Mouse (Mus musculus) cerebellum, postnatal 25 days (tissue): ENCODE measurements around the gene Coa4.

Source experiments
- DNase-seq, 2 experiments: peaks; one replicate each; pipeline ENCODE4 v3.0.0; 2021; ENCODE audit warnings: mixed read lengths in 2 of 2

Gene Coa4

DNA sequence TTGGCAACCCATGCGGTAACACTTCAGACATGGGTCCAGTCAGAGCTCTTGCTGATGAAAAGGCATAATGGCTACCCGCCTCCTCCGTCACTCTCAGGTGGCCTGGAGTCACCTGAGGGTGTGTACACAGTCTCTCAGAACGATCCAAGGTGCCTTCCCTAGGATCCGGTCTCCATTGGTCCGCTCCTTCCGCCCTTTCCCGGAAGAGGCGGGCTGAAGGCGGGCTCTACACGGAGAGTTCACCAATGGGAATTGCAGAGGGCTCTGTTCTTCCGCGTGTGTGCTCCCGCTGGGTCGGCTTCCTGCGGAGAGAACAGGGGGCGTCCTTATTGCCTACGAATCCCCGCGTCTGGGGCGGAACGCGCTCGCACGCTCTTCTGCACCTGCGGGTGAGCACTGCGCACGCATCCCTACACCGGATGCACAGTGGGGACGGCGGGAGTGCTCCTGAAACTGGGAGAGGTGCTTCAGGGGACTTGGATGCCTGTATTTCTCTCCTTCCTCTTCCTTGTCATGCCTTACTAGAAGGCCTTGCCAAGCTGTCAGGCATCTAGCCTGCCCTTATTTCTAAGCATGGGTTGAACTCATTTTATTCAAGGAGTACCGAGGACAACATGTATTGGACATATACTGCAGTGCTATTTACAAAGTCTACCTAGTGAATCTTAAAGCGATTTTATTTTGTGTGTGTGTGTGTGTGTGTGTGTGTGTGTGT lies at the start of gene Coa4:
TSS of gene Coa4 (plus strand) at position 268 of the 715 bp plus-strand sequence.
- DNase-seq: peak; percentile 92 to 93

DNA sequence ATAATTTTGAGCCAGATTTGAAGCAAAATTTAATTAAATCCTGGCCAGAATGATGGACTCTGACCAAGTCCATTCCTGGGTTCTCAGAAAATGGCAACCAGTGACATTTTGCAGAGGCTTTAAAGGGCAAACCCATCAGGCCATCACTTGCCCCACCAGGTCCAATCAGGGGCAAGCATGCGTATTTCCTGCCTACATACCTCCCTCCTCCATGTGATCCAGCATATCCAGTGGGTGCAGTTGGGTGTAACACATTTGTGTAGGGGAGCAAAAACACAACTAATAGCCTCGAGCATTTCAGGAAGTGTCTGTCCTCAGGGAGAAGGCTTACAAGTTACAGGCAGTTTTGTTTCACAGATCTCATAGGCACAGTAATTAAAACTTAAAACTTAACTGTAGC lies 49.6 kb upstream of the Coa4 start:
- no peak for DNase-seq

DNA sequence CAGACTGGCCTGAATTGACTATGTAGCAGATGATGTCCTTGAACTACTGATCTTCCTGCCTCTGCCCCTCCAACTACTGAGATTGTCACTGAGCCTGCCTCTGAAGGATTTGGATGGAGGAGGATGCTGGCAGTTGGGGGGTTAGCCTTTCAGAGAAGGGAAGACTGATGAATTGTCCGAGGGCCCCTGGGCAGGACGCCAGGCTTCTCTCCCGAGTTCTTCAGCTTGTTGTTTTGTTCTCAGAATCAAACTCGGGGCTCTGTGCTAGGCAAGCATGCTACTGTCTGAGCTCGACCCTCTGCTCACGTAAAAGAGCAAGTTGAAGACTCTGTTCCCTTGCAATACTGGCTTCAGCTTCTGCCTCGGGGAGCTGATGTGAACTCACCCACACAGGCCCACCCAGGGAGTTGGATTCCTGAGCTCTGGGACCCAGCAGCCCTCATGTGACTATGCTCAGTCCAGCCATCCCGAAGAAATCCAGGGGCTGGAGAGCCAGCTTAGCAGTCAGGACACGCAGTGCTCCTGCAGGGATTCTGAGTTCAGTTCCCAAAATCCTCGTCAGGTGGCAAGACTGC lies 48.3 kb upstream of the Coa4 start:
- DNase-seq: no peak

DNA sequence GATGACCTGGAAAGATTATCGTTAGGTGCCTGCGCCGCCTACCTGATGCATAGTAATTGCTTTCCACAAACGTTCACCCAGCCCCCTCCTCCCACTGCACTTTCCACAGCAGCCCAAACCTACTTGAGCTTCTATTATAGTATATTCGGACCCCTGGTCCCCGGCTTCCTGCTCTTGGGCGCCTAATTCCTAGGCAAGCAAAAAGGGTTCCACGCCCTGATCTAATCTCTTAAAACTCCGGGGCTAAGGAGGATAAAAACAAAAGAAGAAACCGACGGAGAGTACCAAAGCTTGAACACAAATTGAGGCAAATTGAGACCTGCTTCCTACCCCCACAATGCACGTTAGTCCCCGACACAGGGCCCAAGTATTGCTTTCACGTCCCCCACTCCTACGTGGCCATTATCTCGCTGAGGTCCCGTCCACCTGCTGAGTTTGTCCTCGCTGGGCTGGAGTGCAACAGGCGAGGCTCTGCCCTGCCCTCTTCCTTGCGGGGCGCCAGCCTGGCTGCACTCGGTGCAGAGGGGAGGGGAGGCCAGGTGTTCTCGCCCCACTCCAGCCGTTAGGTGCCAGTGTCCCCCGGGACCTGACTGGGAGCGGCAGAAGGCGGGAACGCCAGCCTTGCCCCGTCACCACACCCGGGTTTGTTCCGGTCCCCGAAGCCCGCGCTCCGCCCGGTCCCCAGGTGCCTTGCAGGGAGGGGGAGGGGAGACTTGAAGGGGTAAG lies 44.3 kb upstream of the Coa4 start:
- peak in 1 of 2 experiments; percentile 23 for DNase-seq

DNA sequence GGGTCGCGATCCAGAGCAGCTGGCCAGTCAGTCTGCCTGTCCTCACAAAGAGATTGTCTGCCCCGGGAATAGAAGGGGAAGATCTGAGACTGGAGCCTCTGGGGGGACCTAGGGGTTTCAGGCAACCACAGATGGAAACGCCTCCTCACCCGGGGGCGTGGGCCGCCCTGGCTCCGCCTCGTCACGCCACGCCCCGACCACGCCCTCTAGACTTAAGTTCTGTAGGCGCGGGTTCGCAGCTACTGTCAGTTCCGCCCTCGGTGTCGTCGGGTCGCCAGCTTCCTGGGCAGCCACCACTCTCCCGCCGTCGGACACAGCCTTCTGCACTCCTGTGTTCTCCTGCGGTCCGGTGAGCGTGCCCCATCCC lies 43.8 kb upstream of the Coa4 start, which contains the start of gene Ucp2:
TSS of gene Ucp2 (plus strand) at position 221 of the 367 bp plus-strand sequence.
- DNase-seq: peak; percentile 31 to 50

DNA sequence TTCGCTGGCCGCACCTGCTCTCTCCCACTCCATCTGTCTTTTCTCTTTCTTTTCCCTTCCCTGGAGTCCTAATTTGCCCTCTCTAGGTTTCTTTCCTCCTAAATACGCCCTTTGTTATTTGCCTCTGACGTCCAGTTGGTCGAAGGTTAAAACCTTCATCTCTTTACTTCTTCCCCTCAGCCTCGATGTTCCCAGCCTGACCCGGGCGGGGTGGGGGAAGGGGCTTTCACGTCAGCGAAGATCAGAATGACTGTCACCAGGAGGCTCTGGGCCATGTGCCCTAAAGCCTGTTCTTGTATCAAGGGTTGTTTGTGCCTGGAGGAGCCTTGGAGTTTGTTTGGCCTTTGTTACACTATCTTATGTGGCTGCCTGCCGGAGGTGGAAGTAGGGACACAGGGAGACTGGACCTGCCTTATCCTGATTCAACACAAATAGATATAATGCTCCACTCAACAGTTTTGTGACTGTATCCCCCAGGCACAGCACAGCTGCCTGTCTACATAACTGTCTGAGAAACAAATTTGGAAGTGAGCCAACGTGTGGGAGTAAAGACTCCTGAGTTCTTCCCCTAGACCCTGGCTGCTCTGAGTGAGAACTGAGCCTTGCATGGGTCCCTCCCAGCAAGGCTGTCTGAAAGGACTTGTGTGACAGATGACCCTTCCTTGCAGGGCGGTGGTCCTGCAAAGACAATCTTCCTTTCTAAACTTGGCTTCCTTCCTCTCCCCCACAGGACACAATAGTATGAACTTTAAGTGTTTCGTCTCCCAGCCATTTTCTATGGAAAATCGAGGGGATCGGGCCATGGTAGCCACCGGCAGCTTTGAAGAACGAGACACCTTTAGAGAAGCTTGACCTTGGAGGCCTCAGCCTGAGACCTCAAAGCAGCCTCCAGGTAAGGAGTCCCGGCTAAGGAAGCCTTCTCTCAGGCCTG lies 43.1 kb upstream of the Coa4 start:
- no peak for DNase-seq

DNA sequence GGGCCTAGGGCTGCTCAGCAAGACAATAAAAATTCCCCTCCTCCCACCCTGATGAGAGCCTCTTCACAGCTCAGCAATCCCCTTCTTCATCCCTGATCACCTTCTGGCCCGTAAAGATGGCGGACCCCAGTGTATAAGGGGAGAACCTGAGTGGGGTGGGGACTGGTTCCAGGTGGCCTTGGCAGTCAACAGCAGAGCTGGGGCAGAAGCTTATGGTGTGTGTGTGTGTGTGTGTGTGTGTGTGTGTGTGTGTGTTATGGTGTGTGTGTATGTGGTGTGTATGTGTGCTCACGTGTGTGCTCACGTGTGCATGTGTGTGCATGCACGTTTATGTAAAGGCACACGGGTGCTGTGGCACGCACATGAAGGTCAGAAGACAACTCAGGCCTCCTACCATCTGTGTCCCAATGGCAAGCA lies 42.4 kb upstream of the Coa4 start:
- no peak for DNase-seq

DNA sequence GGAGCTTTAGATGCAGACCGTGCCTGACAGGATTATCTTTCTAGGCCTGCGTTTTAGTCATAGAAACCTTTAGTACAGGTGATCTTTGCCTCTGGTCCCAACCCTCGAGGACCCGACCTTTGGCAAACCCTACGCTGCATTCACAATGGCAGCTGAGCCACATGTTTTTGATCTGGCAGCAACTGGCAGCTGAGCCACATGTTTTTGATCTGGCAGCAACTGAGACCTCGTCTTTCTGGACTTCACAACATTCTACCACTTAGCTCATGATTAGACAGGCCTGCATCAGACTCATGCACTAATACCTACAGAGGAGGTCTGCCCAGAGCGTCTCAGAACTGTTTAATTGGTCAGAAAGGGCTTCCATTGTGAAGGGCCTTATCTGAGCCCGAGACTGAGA lies 41.8 kb upstream of the Coa4 start:
- no peak for DNase-seq

DNA sequence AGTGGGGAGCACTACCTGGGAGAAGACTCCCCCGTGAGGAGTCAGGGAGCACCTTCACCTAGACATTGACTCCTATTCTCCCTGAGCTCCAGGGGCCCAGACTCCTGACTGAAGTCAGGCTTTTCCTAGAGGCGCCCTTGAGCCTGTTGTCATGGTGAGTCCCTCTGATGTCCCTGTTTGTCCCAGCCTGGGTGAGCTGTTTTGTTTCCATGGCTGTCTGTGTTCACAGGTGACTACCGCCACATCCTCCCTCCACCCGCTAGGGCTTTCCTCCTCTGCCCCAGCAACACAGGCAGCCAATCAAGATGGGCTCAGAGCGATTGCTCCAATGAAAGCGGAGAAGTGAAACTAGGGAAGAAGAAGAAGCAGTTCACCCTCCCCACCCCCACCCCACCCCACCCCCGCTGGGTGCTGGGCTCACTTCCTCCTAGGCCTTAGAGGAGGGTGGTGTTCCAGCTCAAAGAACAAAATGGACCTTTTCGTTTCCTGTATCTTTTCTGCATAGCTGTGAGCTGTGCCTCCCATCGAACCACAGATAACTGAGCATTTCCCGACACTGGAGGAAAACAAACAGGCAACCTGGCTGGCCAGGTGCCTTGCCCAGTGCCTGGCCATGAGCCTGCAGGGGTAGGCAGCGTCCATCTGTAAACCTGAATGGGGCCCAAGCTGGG lies 41.2 kb upstream of the Coa4 start:
- DNase-seq: peak; percentile 34 to 39

DNA sequence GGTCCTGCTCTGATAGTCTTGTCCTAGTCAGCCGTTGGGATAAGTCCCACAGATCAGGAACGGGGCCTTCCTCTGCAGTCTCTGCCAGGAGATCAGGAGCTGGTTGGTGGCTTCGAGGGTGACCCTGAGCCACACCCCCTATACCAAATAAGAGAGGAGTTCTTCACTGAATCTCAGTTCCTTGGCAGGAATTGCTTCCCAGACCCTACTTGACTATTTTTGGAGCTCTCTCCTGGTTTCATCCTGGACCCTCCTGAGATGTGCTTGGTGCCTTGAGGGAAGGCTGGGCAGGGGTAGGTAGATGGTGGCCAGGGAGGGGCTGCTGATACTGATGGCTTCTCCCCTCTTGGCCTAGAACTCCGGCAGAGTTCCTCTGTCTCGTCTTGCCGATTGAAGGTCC lies 40.5 kb upstream of the Coa4 start:
- no peak for DNase-seq

DNA sequence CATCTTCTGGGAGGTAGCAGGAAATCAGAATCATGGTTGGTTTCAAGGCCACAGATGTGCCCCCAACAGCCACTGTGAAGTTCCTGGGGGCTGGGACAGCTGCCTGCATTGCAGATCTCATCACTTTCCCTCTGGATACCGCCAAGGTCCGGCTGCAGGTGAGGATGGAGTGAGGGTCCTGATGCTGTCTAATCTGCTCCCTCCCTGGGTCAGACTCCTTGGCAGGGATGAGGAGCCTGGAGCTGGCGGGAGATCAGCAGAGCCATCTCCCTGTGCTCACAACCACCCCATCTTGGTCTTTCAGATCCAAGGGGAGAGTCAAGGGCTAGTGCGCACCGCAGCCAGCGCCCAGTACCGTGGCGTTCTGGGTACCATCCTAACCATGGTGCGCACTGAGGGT lies 40.1 kb upstream of the Coa4 start:
- DNase-seq: no peak

DNA sequence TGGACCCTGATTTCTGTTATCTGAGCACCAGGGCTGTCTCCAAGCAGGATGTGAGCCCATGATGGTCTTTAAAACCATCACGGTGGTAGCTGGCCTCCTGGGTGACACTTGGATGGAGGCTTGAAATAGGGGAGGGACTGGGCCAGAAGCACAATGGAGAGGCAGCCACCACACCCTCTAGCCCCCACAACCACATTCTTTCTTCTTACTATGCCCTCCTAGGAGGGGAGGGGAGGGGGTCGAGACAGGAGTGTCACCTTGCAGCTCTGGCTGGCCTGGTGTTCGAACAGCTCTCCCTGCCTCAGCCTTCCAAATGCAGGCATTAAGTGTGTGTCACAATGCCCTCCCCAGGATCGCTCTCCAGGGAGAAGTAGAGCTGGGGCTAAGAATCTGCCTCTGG lies 39.5 kb upstream of the Coa4 start:
- no peak for DNase-seq

DNA sequence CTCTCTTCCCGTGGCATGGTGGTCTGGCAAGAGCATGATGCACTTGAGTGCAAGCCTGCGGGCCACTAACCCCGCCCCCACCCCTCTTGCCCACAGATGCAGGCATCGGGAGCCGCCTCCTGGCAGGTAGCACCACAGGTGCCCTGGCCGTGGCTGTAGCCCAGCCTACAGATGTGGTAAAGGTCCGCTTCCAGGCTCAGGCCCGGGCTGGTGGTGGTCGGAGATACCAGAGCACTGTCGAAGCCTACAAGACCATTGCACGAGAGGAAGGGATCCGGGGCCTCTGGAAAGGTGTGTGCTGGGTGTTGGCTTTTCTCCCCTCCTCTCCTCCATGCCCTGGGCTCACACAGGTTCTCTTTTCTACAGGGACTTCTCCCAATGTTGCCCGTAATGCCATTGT lies 38.9 kb upstream of the Coa4 start:
- DNase-seq: no peak

DNA sequence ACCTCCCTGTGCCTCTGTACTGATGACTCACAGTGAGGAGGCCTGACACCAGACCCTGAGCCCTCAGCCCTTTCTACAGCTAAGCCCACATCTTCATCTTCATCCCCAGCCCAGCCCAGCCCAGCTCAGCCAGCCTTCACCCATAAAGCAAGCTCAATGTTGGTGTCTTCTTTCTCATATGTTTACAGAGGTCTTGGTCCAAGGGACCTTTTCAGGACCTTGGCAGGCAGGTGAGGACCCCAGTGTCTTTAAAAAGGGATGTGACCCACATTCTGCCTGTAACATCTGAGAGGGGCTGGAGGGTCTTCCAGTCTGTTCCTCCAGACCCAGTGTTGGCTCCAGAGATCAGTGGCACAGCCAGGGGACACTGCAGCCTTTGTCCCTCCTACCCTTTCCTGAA lies 37.4 kb upstream of the Coa4 start:
- DNase-seq: no peak

DNA sequence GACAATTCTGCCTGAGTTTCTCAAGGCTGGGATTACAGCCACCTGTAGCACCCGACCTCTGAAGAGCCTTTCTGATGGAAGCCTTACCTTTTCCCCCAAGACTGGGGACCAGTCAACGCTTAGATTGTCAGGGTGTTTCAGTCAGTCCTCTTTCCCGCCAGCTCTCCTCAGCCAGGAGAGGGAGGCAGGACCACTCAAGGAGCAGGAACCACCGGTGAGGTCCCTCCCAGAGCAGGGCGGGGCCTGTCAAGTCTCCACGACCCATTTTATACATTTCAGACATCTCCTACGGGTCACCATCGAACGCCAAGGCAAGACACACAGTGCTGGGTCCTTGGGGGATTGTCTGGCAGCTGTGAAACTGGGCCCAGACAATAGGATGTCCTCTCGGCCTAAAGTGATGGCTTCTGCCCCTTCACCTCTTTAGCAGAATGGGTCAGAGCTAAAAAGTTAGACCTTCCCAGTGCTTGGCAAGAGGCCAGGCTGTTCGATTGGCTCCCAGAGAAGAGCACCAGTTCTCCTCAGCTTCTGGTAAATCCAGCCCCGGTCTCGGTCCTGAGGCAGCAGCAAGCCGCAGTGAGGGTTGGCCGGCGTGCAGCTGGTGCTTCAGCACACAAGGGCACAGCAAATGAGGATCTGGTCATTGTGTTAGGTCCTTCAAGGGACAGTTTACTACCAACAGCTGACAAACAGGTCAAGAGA lies 36.4 kb upstream of the Coa4 start:
- DNase-seq: peak in 1 of 2 experiments; percentile 25

DNA sequence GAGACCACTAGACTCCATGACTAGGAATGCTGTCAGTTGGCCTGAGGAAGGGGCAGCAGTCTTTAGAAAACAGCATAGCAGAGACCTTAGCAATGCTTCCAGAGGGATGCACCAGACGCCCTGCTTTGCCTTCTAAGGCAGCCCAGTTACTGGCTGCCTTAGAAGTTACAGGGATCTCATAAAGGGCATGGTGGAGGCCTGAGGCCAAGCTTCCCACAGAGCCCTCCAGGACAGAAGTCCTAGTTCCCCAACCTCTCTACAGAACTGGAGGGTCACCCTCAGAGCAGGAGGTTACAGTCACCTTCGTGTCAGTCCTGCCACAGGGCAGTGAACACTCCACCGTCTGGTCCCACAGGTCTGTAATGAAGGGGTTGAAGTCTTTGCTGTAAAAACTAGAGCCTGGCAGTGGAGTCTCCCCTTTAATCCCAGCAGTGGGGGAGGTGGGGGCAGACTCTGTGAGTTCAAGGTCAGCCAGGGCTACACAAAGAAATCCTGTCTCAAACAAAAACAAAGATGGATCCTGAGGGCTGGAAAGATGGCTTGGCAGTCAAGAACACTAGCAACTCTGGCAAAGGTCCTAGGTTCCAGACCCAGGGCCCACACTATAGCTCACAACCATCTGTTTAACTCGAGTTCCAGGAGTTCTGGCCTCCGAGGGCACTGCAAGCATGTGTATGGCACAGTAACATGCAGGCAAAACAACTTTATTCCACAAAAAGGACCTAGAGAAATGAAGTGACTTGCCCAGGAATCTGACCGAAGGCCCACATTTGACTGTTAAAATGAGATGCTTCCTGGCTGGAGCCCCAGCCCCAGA lies 35.6 kb upstream of the Coa4 start:
- no peak for DNase-seq

DNA sequence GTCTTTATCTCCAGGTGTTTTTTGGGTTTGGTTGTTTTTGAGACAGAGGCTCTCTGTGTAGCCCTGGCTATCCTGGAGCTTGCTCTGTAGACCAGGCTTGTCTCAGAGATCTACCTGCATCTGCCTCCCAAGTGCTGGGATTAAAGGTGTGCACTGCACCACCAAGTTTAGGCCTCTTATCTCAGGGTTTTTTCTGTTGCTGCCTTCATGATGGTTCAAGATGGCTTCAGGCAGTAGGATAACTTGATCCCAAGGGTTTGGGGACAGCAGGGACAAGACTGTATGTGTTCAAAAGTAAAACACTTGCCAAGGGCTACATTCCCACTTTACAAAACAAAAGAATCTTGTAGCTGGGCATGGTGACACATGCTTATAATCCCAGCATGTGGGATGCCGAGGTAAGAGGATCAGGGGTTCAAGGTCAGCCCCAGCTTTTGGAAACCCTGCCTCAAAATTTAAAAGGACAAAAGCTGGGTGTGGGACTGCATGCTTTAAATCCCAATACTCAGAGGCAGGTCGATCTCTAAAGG lies 35.0 kb upstream of the Coa4 start:
- DNase-seq: no peak

DNA sequence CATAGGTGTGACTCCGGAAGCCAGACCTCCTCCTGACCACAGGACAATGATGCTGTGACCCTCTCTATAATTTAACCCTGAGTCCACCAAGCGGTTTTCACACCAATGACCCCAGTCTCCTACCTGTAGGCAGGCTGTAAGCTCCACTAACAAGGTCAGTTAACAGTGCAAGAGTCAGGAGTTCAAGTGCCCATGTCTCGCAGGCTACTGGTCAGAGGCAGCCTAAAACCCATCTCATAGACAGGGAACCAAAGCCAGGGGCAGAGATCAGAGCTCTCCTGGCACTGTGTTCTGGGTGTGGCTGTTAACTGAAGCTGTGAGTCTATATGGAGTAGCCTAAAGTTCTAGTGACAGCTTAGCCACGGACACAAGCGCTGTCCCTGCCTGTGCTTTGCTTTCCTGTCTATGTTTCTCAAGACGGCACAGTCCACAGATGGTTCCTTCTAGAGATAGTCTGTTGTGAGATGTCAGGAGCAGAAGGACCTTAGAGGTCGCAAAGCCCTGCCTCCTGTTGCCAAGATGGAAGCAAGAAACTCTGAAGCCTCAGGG lies 34.4 kb upstream of the Coa4 start:
- DNase-seq: no peak

DNA sequence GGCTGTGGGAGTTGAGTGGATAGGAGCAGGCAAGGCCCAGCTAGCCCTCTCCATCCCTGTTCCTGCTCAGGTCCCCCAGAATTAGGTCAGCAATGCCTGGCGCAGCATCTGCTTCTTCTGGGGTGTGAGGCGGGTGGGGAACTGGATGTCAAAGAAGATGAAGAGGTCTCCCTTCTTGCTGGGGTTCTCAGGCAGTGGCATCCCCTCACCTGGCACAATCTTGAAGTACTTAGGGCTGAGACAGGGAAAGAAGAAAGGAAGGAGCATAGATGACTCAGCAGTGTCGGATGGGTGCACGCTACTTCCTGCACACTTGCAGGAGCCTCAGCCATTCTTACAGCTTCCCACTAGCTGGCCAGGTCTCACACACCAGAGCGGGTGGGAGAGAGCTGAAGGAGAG lies 33.8 kb upstream of the Coa4 start:
- no peak for DNase-seq
